Mouse (Mus musculus) ES-E14 (cell line): ENCODE measurements at regions not wholly inside any gene's neighbourhood (a gene's known extent, or its start where the extent isn't known, plus 50 kb on each side); places are given as distances from the start of the nearest gene placed in this dataset.

Experiments
- CHD2 ChIP-seq: IDR thresholded peaks from 2 replicates; pipeline ENCODE4 v1.6.1; 2014; ENCODE audit warnings: mild to moderate bottlenecking, low read depth, low read length, inconsistent platforms
- HCFC1 ChIP-seq: IDR thresholded peaks from 2 replicates; pipeline ENCODE4 v1.6.1; 2012; ENCODE audit warnings: low read length, inconsistent platforms, borderline replicate concordance; ENCODE audit not compliant: insufficient read depth
- MAFK ChIP-seq: IDR thresholded peaks from 2 replicates; pipeline ENCODE4 v1.6.1; 2014; ENCODE audit warnings: mild to moderate bottlenecking, low read depth, low read length, inconsistent platforms; ENCODE audit not compliant: insufficient read depth
- ZC3H11A ChIP-seq: IDR thresholded peaks from 2 replicates; pipeline ENCODE4 v1.6.1; 2012; ENCODE audit warnings: low read depth, mild to moderate bottlenecking, inconsistent platforms, low read length, borderline replicate concordance
- ZNF384 ChIP-seq: IDR thresholded peaks from 2 replicates; pipeline ENCODE4 v1.6.1; 2012; ENCODE audit warnings: low read depth, low read length, inconsistent platforms

DNA sequence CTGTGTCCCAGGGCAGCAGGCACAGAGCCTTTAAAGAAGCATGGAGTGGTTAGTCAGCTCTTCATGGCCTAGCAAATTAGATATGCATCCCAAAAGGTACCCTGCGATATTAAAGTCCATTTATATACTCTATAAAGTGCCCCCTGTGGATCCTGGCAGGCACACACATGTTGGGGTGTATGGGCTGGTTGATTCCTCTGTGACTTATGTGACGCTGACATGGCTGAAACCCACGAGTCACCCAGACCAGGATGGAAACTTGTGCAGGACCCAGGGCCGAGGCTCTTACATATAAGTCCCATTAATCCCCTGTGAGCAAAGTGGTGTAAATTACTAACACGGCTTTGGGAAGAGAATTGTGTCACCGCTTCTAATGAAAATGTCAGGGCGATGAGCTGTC lies 155.2 kb upstream of the Pgrmc2 start:
- TF ChIP-seq ZNF384 (no peak), HCFC1 (no peak), ZC3H11A (no peak), CHD2 (no peak), MAFK (no peak)
